Comparison of ENCODE assay signal across 8 mouse cellular contexts in the genomic region with DNA sequence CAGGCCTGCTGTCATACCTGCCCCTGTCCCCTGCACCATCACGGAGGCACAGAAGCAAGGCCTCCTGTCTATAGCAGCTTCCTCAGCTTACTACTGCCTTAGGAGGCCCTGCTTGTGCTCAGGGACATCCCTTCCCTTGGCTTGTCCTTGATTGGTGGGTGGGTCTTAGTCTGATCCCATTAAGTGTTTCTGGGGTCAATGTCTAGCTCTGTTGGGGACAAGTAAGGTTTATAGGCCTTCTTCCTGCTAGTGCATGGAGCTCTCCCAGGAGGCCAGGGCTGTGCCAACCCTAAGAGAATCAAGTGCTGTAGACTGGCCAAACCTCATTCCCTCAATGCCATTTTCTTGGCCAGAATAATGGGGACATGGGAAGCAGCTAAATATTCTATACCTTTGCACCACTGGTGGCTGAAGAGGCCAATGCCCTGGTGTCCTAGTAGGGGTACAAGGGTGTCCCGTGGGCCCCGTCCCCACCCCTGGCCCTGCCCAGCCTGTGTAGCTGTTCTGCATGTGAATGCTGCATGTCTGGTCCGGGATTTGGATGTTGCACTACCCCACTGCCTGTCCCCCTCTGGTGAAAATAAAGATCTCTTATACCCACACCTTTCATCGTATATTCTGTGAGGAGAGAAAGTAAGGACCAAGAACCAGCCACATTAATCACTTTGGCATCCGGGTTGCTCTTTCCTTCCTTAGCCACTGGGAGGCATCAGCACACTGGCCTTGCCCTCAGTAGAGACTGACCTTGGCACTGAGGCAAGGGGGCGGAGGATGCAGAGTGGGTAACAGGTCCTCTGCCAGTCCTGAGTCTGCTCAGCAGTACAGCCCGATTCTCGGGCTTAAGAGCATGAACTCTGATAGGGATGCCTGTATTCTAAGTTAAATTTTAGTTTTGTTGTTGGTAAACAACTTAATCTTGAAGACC. TPM values are rescaled to one million over a fixed set of nuclear protein-coding genes. Genes with fewer than 3 reads are reported as not detected.
A peak's percentile ranks its signal among the peaks of the same experiment; 100 is the strongest.
DNase-seq lines count a peak whose midpoint lies in the region; ATAC-seq and TF ChIP-seq lines count a peak whose summit lies in the region.

No protein-coding gene starts in this region.

- WGBS in forebrain, embryonic 15.5 days: 57% methylated on average over 9 of the region's 9 CpGs
- WGBS in lung, adult 2 months: 38% methylated on average over 9 of the region's 9 CpGs

- no peak for TF ChIP-seq POLR2A in lung, adult 2 months (IDR thresholded peaks at IDR 0.05; ENCODE audit: borderline replicate concordance, extremely low read depth, low read depth, low read length)

- no peak overlapping the region for H3K4me3 ChIP-seq in E14TG2a.4 (replicated peaks; ENCODE audit: low read length)
- no peak overlapping the region for H3K4me3 ChIP-seq in forebrain, embryonic 15.5 days
- H3K4me3 ChIP-seq in lung, adult 2 months (replicated peaks; ENCODE audit: extremely low read depth, low read depth, low read length): no peak overlapping the region

- no peak overlapping the region for H3K9ac ChIP-seq in forebrain, embryonic 15.5 days (replicated peaks)

- ATAC-seq in forebrain, embryonic 15.5 days (replicated peaks): peak; percentile 68

- intact Hi-C loops in heart, postnatal 14 days (cut with DNase I): loop anchor here (2.0 kb wide), 2 partner anchors 93 to 119 kb away; no protein-coding TSS in a partner anchor

- DNase-seq in brain, adult 2 months (ENCODE audit: low read depth, low spot score): peak; percentile 74
- peak; percentile 77 to 87 for DNase-seq in heart, postnatal 14 days
- peak; percentile 22 to 63 for DNase-seq in layer of hippocampus, adult 18-20 months (ENCODE audit: low spot score in 2 of 2)
- DNase-seq in lung, adult 2 months: peak; percentile 56
- DNase-seq in ovary, adult 18-20 months (ENCODE audit: low spot score): peak; percentile 79
- peak; percentile 51 for DNase-seq in thymus, postnatal 14 days

- H3K9me3 ChIP-seq in E14TG2a.4 (ENCODE audit: low read length): no peaks in the 10 kb centered on the region
- H3K9me3 ChIP-seq in forebrain, embryonic 15.5 days: no peaks in the 10 kb centered on the region

- peak; percentile 52 for TF ChIP-seq CTCF in E14TG2a.4 (conservative IDR thresholded peaks at IDR 0.05; ENCODE audit: low read length)
- TF ChIP-seq CTCF in lung, adult 2 months (IDR thresholded peaks at IDR 0.05; ENCODE audit: insufficient read depth, low read length): peak; percentile 97

- H3K27ac ChIP-seq in forebrain, embryonic 15.5 days (replicated peaks): no peak overlapping the region

- peaks cover 27% of the 10 kb centered on the region for H3K4me1 ChIP-seq in E14TG2a.4 (replicated peaks; ENCODE audit: low read depth, low read length)
- H3K4me1 ChIP-seq in forebrain, embryonic 15.5 days: no peaks in the 10 kb centered on the region
- H3K4me1 ChIP-seq in lung, adult 2 months (ENCODE audit: control insufficient read depth, insufficient read depth, low read length): no peaks in the 10 kb centered on the region

- H3K27me3 ChIP-seq in E14TG2a.4 (ENCODE audit: insufficient read depth, low read length): peaks cover 8% of the 10 kb centered on the region
- no peaks in the 10 kb centered on the region for H3K27me3 ChIP-seq in forebrain, embryonic 15.5 days

- H3K36me3 ChIP-seq in E14TG2a.4 (ENCODE audit: insufficient read depth, low read length): peaks cover 47% of the 10 kb centered on the region
- H3K36me3 ChIP-seq in forebrain, embryonic 15.5 days: peaks cover 37% of the 10 kb centered on the region

- no peak overlapping the region for H3K4me2 ChIP-seq in forebrain, embryonic 15.5 days (replicated peaks)

RNA-seq across cellular contexts. Expression of a gene that starts 20.1 kb away (rescaled TPM):
- 33.3 TPM in 2 replicates for polyA plus RNA-seq in forebrain, embryonic 15.5 days (2015; fragmentation: Nextera tagmentation; extraction: Ambion mirVana)
- 10 to 100 TPM; 22.2 to 25.6 TPM for total RNA-seq in heart, postnatal 14 days (2021)
- 10 to 100 TPM; 19.2 to 19.7 TPM for total RNA-seq in layer of hippocampus, adult 18-20 months (2021)
- polyA plus RNA-seq in lung, adult 2 months (2012; rRNA removed): 23.9 and 27.8 TPM in 2 replicates

RNA-seq across cellular contexts. Expression of a gene that starts 22.4 kb away (rescaled TPM):
- polyA plus RNA-seq in forebrain, embryonic 15.5 days (2015; fragmentation: Nextera tagmentation; extraction: Ambion mirVana): 90.2 and 98.3 TPM in 2 replicates
- 10 to 100 TPM; 66.2 to 69.1 TPM for total RNA-seq in heart, postnatal 14 days (2021)
- 10 to 100 TPM; 73.6 to 75.9 TPM for total RNA-seq in layer of hippocampus, adult 18-20 months (2021)
- 114 and 145 TPM in 2 replicates for polyA plus RNA-seq in lung, adult 2 months (2012; rRNA removed)

RNA-seq across cellular contexts. Expression of a gene that starts 28.0 kb away (rescaled TPM):
- polyA plus RNA-seq in forebrain, embryonic 15.5 days (2015; fragmentation: Nextera tagmentation; extraction: Ambion mirVana): 32.8 and 33.4 TPM in 2 replicates
- 1 to 10 TPM; 3.8 to 3.9 TPM for total RNA-seq in heart, postnatal 14 days (2021)
- total RNA-seq in layer of hippocampus, adult 18-20 months (2021): 1 to 10 TPM; 5.0 TPM
- polyA plus RNA-seq in lung, adult 2 months (2012; rRNA removed): 7.9 and 8.7 TPM in 2 replicates

RNA-seq across cellular contexts. Expression of a gene that starts 34.4 kb away (rescaled TPM):
- 20.0 and 20.5 TPM in 2 replicates for polyA plus RNA-seq in forebrain, embryonic 15.5 days (2015; fragmentation: Nextera tagmentation; extraction: Ambion mirVana)
- 10 to 100 TPM; 14.4 to 14.6 TPM for total RNA-seq in heart, postnatal 14 days (2021)
- 10 to 100 TPM; 29.7 to 30.5 TPM for total RNA-seq in layer of hippocampus, adult 18-20 months (2021)
- 21.6 and 25.6 TPM in 2 replicates for polyA plus RNA-seq in lung, adult 2 months (2012; rRNA removed)
